Mouse (Mus musculus): Measurements from ENCODE around the gene Rxrb. TPM values are rescaled to one million over a fixed set of nuclear protein-coding genes. Genes with fewer than 3 reads are reported as not detected.
"Not testable (repeated sequence)": the region's sequence is repeated elsewhere in the genome, so short reads cannot be mapped to it uniquely, and the experiment has no call there.

Gene Rxrb
- total and polyA plus RNA-seq, 2 experiments from 2014 or later: 28.4 to 29.4 TPM

DNA sequence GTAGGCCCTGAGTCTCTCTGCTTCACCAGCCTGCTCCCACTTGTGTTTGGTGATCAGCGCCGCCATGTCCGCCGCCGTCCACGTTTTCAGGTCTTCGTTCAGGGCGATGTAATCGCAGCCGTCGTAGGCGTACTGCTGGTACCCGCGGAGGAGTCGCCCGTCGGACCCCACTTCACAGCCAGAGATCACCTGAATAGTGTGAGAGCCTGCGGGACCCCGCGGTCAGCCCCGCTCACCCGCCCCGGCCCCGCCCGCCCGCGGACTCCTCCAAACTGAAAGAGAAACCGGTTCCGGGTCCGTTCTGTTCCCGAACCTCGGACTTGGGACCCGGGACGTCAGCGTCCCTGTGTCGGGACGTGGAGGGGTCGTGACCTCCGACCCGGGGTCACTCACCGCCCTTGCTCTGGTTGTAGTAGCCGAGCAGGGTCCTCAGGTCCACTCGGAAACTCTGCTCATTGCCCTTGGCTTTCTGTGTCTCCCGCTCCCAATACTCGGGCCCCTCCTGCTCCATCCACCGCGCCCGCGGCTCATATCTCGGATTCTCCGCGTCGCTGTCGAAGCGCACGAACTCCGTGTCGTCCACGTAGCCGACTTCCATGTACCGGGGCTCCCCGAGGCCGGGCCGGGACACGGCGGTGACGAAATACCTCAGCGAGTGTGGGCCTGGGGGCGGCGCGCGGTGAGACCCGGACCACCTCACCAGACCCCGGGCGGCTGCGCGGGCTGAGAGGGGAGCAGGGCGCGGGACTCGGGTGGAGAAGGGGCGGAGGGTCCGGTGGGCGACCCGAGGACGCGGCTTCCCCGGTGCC lies 32.1 kb upstream of the Rxrb start:
- TF ChIP-seq CTCF (IDR thresholded peaks at IDR 0.05; ENCODE audit: low read depth) (no peak), EP300 (IDR thresholded peaks at IDR 0.05; ENCODE audit: low read depth) (no peak)
- WGBS: 2% methylated on average over 79 of the region's 87 CpGs
- Histone ChIP-seq H3K27ac (ENCODE audit: low read depth) (no peak overlapping the region), H3K9me3 (replicated peaks; ENCODE audit: control insufficient read depth, low read length) (no peaks in the 10 kb centered on the region), H3K27me3 (ENCODE audit: control insufficient read depth, insufficient read depth, low read length) (no peaks in the 10 kb centered on the region), H3K4me3 (ENCODE audit: low read depth, low read length) (peak overlapping the region; percentile 59), H3K4me2 (ENCODE audit: low read depth, low read length) (peak overlapping the region; percentile 99), H3K9ac (replicated peaks; ENCODE audit: low read depth, low read length) (peak overlapping the region; percentile 59), H3K4me1 (ENCODE audit: control insufficient read depth, insufficient read depth) (peaks cover 4% of the 10 kb centered on the region; the same call in 1 of the 2 replicates), H3K36me3 (replicated peaks; ENCODE audit: control insufficient read depth, insufficient read depth, low read length) (no peaks in the 10 kb centered on the region)
- DNase-seq (ENCODE audit: low spot score) (no peak), ATAC-seq (ENCODE audit: insufficient read depth, low read depth) (peak; percentile 67)

DNA sequence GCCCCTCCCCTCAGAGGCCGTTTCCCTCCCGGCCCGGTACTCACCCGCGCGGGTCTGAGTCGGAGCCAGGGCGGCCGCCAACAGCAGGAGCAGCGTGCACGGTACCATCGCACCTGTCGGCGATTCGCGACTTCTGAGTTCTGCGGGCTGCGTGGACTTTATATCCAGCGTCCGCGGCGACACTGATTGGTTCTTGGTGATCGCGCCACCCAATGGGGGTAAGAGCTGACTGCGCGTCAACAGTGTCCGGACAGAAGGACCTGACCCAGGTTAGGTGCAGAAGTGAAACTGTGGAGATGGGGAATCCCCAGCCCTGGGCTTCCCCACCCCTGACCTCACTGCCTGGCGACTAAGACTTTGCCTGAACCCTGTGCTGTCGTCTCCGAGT lies 31.5 kb upstream of the Rxrb start, which contains the start of gene H2-K1:
Gene H2-K1, minus strand, starts transcription at position 198 of the 388 bp plus-strand sequence.
- Histone ChIP-seq H3K9ac (replicated peaks; ENCODE audit: low read depth, low read length) (peak within 1 kb of the TSS; percentile 59), H3K9me3 (replicated peaks; ENCODE audit: control insufficient read depth, low read length) (no peaks in the 10 kb centered on the region), H3K4me1 (ENCODE audit: control insufficient read depth, insufficient read depth) (peaks cover 4% of the 10 kb centered on the region; the same call in 1 of the 2 replicates), H3K4me2 (ENCODE audit: low read depth, low read length) (peak within 1 kb of the TSS; percentile 99), H3K4me3 (ENCODE audit: low read depth, low read length) (peak within 1 kb of the TSS; percentile 59), H3K36me3 (replicated peaks; ENCODE audit: control insufficient read depth, insufficient read depth, low read length) (no peaks in the 10 kb centered on the region), H3K27ac (ENCODE audit: low read depth) (no peak within 1 kb of the TSS), H3K27me3 (ENCODE audit: control insufficient read depth, insufficient read depth, low read length) (no peaks in the 10 kb centered on the region)
- DNase-seq (ENCODE audit: low spot score) (peak; percentile 80), ATAC-seq (ENCODE audit: insufficient read depth, low read depth) (peak; percentile 93)
- TF ChIP-seq CTCF (IDR thresholded peaks at IDR 0.05; ENCODE audit: low read depth) (no peak), EP300 (IDR thresholded peaks at IDR 0.05; ENCODE audit: low read depth) (no peak)
- under 1% methylated on average over 28 of the region's 30 CpGs for WGBS

DNA sequence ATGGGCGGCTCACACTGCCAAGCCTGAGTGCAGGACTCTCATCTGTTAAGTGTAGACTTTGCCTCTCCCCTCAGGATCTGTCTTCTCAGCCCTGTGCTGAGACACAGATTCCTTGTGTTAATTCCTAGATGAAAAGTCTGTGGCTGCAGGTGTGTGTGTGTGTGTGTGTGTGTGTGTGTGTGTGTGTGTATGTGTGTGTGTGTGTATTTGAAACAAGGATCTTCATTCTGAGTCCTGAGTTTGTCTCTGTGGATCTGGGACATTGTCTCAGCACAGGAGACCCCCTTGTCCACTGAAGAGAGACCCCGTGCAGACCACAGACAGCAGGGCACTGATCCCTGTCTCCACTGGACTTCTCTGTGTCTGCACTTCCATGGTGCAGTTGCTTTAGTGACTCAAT lies 30.8 kb upstream of the Rxrb start:
- Histone ChIP-seq H3K4me2 (ENCODE audit: low read depth, low read length) (peak overlapping the region; percentile 99; the same call in 1 of the 2 replicates), H3K4me3 (ENCODE audit: low read depth, low read length) (peak overlapping the region; percentile 59; the same call in 1 of the 2 replicates)
- not testable (repeated sequence) for ATAC-seq (ENCODE audit: insufficient read depth, low read depth); DNase-seq (ENCODE audit: low spot score); H3K27me3 ChIP-seq (ENCODE audit: control insufficient read depth, insufficient read depth, low read length); H3K9me3 ChIP-seq (replicated peaks; ENCODE audit: control insufficient read depth, low read length); H3K27ac ChIP-seq (ENCODE audit: low read depth); H3K4me1 ChIP-seq (ENCODE audit: control insufficient read depth, insufficient read depth); H3K36me3 ChIP-seq (replicated peaks; ENCODE audit: control insufficient read depth, insufficient read depth, low read length); H3K9ac ChIP-seq (replicated peaks; ENCODE audit: low read depth, low read length)
- 42% methylated on average over 2 of the region's 2 CpGs for WGBS

DNA sequence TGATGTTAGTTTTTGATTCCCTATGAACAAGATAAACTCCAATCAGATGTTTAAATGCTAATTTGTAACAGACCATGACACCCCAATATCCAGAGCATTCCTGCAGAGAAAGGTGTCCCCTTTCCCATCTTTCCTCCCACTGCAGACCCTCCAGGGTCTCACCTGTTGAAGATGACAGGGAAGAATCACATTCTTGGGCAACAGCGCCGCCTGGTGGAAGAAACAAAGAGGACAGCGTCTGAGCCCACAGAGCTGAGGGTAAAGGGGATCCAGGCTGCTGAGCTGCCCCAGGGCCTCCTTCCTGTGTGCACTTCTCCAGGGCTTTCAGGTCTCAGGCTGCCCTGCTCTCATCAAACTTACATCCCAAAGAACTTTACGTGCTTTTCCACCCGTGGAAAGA lies 28.2 kb upstream of the Rxrb start:
- no peaks in the 10 kb centered on the region for H3K36me3 ChIP-seq (replicated peaks; ENCODE audit: control insufficient read depth, insufficient read depth, low read length)
- TF ChIP-seq CTCF (IDR thresholded peaks at IDR 0.05; ENCODE audit: low read depth): peak; percentile 71
- no peak for TF ChIP-seq EP300 (IDR thresholded peaks at IDR 0.05; ENCODE audit: low read depth)
- H3K4me1 ChIP-seq (ENCODE audit: control insufficient read depth, insufficient read depth): peaks cover 4% of the 10 kb centered on the region; the same call in 1 of the 2 replicates
- H3K27ac ChIP-seq (ENCODE audit: low read depth): no peak overlapping the region
- DNase-seq (ENCODE audit: low spot score): no peak
- H3K9ac ChIP-seq (replicated peaks; ENCODE audit: low read depth, low read length): no peak overlapping the region
- no peak overlapping the region for H3K4me2 ChIP-seq (ENCODE audit: low read depth, low read length)
- 0 out of 2 replicates have a peak, but pooled peaks cover 4% of the 10 kb centered on the region for H3K9me3 ChIP-seq (replicated peaks; ENCODE audit: control insufficient read depth, low read length)
- 5% methylated on average over 5 of the region's 5 CpGs for WGBS
- no peak for ATAC-seq (ENCODE audit: insufficient read depth, low read depth)
- H3K4me3 ChIP-seq (ENCODE audit: low read depth, low read length): no peak overlapping the region
- H3K27me3 ChIP-seq (ENCODE audit: control insufficient read depth, insufficient read depth, low read length): no peaks in the 10 kb centered on the region

DNA sequence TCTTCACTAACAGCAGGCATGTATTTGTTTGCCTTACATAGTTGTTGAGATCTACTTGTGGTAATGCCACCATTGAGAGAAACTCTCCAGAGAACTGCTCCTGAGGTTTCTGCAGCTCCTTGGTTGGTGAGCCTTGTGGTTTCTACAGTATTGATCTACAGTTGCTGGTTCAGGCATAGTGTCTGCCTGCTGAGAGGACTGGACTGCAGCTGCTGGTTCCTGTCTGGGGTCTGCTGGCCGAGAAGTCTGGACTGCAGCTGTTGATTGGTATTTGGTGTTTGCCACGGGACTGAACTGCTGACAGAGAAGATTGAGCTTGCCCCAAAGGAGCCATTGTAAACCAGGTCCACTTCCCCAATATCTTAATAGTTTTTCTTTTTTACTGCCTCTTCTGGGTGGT lies 25.0 kb upstream of the Rxrb start:
- DNase-seq (ENCODE audit: low spot score): no peak
- Histone ChIP-seq H3K4me3 (ENCODE audit: low read depth, low read length) (no peak overlapping the region), H3K27ac (ENCODE audit: low read depth) (no peak overlapping the region), H3K9ac (replicated peaks; ENCODE audit: low read depth, low read length) (no peak overlapping the region), H3K9me3 (replicated peaks; ENCODE audit: control insufficient read depth, low read length) (0 out of 2 replicates have a peak, but pooled peaks cover 4% of the 10 kb centered on the region), H3K27me3 (ENCODE audit: control insufficient read depth, insufficient read depth, low read length) (no peaks in the 10 kb centered on the region), H3K4me2 (ENCODE audit: low read depth, low read length) (no peak overlapping the region), H3K36me3 (replicated peaks; ENCODE audit: control insufficient read depth, insufficient read depth, low read length) (no peaks in the 10 kb centered on the region), H3K4me1 (ENCODE audit: control insufficient read depth, insufficient read depth) (no peaks in the 10 kb centered on the region)
- no peak for ATAC-seq (ENCODE audit: insufficient read depth, low read depth)
- 36% methylated on average over 2 of the region's 2 CpGs for WGBS
- no peak for TF ChIP-seq CTCF (IDR thresholded peaks at IDR 0.05; ENCODE audit: low read depth)
- no peak for TF ChIP-seq EP300 (IDR thresholded peaks at IDR 0.05; ENCODE audit: low read depth)
